Mouse (Mus musculus) c-Kit-positive CD71-positive TER-119-negative erythroid progenitor cells, embryonic 14.5 days (primary cell): ENCODE results near the gene Erp27.
"Not testable (repeated sequence)": the region's sequence is repeated elsewhere in the genome, so short reads cannot be mapped to it uniquely, and the experiment has no call there.

ENCODE experiments used
- DNase-seq: peaks from one replicate; pipeline ENCODE4 v3.0.0-alpha.2; 2013; ENCODE audit warnings: low read depth

Gene Erp27

GRCm38 (mm10) chr6:136922080-136922479 lies at the start of gene Erp27:
Erp27 (minus strand) TSS chr6:136922180.
- DNase-seq, result no peak

DNA sequence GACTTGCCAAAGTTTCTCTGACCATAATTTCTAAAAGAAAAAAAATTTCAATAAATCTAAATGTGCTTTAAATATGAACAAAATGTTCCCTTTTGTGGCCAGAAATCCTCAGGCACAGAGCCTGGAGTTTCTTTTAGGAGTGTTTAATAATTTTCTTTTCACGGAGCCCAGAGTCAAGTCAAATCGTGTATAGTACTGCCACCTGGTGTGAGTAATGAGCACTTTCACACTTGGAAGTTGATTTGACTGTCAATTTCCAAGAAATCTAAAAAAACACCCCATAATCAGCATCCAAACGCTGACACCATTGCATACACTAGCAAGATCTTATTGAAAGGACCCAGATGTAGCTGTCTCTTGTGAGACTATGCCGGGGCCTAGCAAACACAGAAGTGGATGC lies 46.9 kb upstream of the Erp27 start:
- DNase-seq, result not testable (repeated sequence)

DNA sequence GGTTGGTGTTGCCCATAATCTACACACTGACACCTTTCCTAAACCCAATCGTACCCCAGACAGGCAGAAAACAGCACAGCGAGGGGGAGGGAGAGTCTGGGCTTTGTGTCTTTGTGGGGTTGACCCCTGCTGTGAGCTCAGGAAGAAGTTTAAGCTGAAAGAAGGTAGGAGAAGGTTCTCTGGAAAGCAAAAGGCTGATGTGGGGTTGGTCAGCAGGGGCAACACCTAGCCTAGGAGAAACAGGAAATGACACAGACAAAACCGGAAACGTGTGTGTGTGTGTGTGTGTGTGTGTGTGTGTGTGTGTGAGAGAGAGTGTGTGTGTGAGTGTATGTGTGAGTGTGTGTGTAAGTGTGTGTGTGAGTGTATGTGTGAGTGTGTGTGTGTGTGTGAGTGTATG lies 45.5 kb upstream of the Erp27 start:
- no peak for DNase-seq

DNA sequence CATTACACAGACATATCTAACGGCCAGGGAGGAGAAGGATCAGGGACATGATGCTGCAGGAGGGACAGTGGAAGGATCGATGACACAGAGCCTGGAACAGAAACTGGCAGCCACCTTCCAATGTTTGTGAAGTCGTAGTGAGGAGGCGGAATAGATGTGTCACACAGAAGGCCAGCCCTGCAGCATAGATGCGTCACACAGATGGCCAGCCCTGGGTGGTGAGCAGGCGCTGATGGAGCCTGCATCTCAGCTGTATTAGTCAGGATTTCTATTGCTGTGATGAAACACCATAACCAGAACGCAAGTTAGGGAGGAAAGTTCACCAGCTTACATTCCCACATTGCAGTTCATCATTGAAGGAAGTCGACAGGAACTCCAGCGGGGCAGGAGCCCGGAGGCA lies 43.9 kb upstream of the Erp27 start:
- DNase-seq, result no peak

GRCm38 (mm10) chr6:136964609-136965510 lies 42.9 kb upstream of the Erp27 start:
- no peak for DNase-seq

DNA sequence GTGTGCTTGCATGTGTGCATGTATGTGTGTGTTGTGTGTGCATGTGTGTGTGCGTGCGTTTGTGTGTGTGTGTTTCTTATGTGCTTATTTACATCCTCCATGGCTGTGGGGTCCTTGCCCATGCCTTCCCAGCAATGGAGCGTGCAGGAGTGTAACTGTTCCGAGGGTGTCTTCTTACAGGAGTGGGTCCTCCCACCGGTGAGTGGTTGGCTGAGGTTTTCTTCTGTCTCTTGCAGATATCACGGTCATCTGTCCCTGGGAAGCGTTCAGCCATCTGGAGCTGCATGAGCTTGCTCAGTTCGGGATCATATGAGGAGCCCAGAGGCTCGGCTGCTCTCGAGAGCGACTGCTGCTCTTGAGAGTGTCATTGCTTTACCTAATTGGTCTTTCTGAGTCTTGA lies 41.0 kb upstream of the Erp27 start:
- DNase-seq, result no peak

DNA sequence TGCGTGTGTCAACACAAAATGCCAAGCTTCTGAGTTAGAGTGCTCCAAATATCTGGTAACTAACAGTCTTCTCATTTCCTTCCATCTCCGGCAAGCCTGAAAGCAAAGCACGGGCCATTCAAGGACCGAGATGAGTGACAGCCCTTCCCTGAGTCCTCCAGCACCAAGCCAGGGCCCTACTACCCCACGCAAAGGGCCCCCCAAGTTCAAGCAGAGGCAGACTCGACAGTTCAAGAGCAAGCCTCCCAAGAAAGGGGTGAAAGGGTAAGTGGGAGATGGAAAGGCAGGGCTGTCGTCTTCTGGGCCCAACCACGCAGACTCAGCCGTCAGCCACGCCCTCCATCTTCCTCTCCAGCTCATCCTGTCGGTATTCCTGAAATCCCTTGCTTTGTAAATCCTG lies 37.2 kb upstream of the Erp27 start:
- no peak for DNase-seq

DNA sequence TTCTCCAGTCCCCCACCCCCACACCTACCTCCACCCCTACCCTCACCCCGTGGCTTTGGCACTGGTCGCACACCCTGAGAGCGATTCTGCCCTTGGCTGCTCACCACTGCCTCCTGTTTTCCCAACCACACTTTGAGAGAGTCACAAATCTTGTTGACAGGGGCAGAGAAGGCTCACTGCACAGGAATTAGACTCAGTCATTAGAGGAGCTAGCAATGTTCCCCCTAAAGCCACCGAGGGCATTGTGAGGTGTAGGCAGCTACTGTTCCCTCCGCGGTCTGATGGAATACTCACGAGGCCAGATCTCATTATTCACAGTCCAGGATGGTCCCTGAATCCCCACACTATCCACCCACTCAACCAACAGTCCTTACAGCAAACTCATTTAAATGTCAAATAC lies 35.1 kb upstream of the Erp27 start:
- DNase-seq, result no peak

DNA sequence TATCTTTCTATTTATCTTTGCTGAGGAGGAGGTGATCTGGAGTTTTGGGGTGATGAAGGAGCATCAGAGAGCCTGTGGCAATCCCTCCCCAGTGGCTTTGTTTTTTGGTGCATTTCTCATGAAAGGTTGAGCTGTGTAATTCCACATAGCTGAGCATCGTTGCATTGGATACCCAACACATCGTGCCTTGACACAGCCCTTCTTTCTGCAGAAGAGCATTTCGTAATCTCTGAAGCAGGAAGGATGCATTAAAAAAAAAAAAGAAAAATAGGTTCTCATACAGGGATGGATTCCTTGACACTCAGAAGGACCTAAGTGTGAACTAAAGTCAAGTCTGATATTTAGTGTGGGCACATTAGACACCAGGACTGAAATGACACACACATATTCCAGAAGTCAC lies 33.3 kb upstream of the Erp27 start:
- DNase-seq, result no peak

DNA sequence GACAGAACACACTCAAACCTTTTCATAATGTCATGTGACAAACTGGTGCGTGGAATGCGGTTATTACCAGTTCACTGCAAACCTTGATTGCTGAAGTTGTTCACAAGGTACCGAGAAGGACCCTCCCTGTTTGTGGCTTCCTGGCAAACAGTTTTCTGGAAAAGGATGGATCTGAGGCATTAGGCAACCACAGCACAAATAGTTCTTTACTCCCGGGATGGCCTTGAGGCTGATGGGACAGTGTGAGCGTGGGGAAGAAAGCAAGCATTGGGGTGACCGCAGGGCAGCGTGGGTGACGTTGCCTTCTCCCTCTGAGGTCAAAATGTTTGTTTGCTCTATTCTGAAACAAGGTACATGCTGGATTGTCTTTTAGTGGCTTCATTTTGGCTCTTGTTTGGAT lies 32.7 kb upstream of the Erp27 start:
- DNase-seq, result no peak

DNA sequence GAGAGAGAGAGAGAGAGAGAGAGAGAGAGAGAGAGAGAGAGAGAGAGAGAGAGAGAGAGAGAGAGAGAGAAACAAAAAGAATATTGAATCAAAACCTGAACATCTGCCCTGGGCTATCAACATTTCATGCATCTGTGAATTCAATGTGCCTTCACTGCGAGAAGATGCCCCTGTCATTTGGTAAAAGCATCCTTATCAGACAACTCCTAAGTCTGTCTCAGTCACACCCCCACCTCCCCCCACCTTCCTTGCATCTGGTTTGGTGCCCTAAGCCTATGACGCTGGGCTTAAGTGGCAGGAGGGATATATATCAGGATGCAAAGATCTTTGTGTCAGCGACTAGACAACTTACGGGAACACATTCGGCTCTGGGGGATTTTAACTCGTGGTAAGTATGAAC lies 32.2 kb upstream of the Erp27 start:
- no peak for DNase-seq

- no peak for DNase-seq
These were observed 30.9 kb upstream of the Erp27 start for GRCm38 (mm10) chr6:136952930-136953329.

- no peak for DNase-seq
These were observed 28.2 kb upstream of the Erp27 start for GRCm38 (mm10) chr6:136950171-136950570.

- DNase-seq, result no peak
These were observed 25.7 kb upstream of the Erp27 start for GRCm38 (mm10) chr6:136947716-136948115.

GRCm38 (mm10) chr6:136946943-136947342 lies 25.0 kb upstream of the Erp27 start:
- DNase-seq, result no peak

GRCm38 (mm10) chr6:136946241-136946640 lies 24.3 kb upstream of the Erp27 start:
- DNase-seq, result no peak

DNA sequence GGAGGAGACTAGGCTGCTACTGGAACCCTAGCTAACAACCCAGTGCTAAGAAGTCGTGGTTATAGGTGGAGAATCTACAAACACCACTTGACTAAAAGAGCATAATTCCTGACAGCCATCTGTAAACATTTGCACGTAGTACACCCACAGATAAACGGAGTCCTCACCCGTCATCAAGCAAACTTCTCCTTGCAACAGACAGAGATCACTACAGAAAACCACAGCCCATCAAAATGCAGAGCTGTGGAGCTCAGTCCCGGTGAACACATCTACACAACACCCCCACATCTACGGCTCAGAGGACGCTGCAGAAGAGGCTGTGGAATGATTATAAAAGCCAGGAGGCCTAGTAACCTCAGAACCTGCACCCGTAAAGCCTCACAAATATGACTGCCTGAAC lies 22.5 kb upstream of the Erp27 start:
- DNase-seq, result no peak

DNA sequence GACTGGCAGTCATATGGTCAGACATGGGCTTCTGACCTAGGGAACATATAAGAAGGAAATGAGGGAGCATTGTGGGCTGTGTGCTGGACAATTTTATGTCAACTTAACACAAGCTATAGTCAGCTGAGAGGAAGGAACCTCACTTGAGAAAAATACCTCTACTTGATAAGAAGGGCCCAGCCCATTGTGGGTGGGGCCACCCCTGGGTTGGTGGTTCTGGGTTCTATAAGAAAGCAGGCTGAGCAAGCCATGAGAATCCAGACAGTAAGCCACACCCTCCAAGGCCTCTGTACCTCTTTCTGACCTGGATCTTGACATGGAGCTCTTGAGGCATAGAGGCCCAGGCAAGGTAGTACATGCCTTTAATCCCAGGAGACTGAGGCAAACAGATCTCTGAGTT lies 21.4 kb upstream of the Erp27 start:
- no peak for DNase-seq

DNA sequence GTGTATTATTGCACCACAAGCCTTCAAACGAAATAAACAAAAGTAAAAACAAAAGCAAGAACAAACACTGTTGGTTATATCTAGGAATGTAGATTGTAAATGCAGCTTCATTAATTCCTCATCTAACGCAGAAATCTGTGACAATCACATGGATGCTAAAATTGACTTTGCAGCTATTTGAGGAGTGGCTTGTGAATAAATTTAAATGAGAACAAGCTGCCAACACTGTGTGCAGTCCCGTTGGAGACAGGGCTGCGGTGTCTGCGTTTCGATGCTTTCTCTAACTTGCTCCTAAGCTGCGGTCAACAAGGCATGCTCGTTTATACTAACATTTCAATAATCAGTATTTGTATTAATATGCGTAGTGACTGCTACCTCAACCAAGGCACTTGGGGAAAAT lies 20.3 kb upstream of the Erp27 start:
- no peak for DNase-seq

- DNase-seq, result no peak
These were observed 19.4 kb upstream of the Erp27 start, which contains the start of gene Arhgdib for GRCm38 (mm10) chr6:136941051-136942021. Arhgdib (minus strand) TSS chr6:136941899.

GRCm38 (mm10) chr6:136940188-136940960 lies 18.4 kb upstream of the Erp27 start:
- no peak for DNase-seq
